Mouse (Mus musculus) Muller cell, postnatal 12 days (primary cell): ENCODE measurements around the gene BC005624.
A peak's percentile ranks its signal among the peaks of the same experiment; 100 is the strongest.
"Not testable (repeated sequence)": the region's sequence is repeated elsewhere in the genome, so short reads cannot be mapped to it uniquely, and the experiment has no call there.

Experiments used
- DNase-seq: peaks from one replicate; pipeline ENCODE4 v3.0.0-alpha.2; 2015; ENCODE audit errors: inconsistent ontology term

Gene BC005624

GRCm38 (mm10) chr2:30967352-30968327 lies 14.4 kb downstream of the BC005624 start, which contains the start of gene Tor1a:
TSS of gene Tor1a (minus strand) at chr2:30967933.
- DNase-seq = peak; percentile 84

- no peak for DNase-seq
Measured at GRCm38 (mm10) chr2:30966826-30967225, 15.2 kb downstream of the BC005624 start.

GRCm38 (mm10) chr2:30965627-30966026 lies 16.4 kb downstream of the BC005624 start:
- no peak for DNase-seq

GRCm38 (mm10) chr2:30962570-30963254 lies 19.3 kb downstream of the BC005624 start:
- no peak for DNase-seq

GRCm38 (mm10) chr2:30959856-30960255 lies 22.1 kb downstream of the BC005624 start:
- no peak for DNase-seq

GRCm38 (mm10) chr2:30958726-30959125 lies 23.3 kb downstream of the BC005624 start:
- no peak for DNase-seq

- DNase-seq = no peak
Measured at GRCm38 (mm10) chr2:30957511-30957910, 24.5 kb downstream of the BC005624 start.

GRCm38 (mm10) chr2:30954797-30955196 lies 27.2 kb downstream of the BC005624 start:
- DNase-seq = no peak

- DNase-seq = peak; percentile 84
Measured at GRCm38 (mm10) chr2:30952824-30953490, 29.0 kb downstream of the BC005624 start, which contains the start of gene Tor1b. TSS of gene Tor1b (plus strand) at chr2:30952959.

- no peak for DNase-seq
Measured at GRCm38 (mm10) chr2:30952457-30952823, 29.6 kb downstream of the BC005624 start.

GRCm38 (mm10) chr2:30942603-30943011 lies 39.4 kb downstream of the BC005624 start:
- DNase-seq = peak; percentile 79

GRCm38 (mm10) chr2:30942116-30942515 lies 39.9 kb downstream of the BC005624 start:
- DNase-seq = not testable (repeated sequence)

- no peak for DNase-seq
Measured at GRCm38 (mm10) chr2:30941586-30941985, 40.4 kb downstream of the BC005624 start.

GRCm38 (mm10) chr2:30938574-30938991 lies 43.4 kb downstream of the BC005624 start:
- DNase-seq = no peak

GRCm38 (mm10) chr2:30937731-30938130 lies 44.3 kb downstream of the BC005624 start:
- DNase-seq = no peak

GRCm38 (mm10) chr2:30936808-30937207 lies 45.2 kb downstream of the BC005624 start:
- DNase-seq = no peak

- DNase-seq = peak; percentile 60
Measured at GRCm38 (mm10) chr2:30933917-30934450, 48.0 kb downstream of the BC005624 start.

GRCm38 (mm10) chr2:30933032-30933431 lies 49.0 kb downstream of the BC005624 start:
- DNase-seq = no peak

GRCm38 (mm10) chr2:30931922-30932321 lies 50.1 kb downstream of the BC005624 start:
- DNase-seq = no peak

- not testable (repeated sequence) for DNase-seq
Measured at GRCm38 (mm10) chr2:30930846-30931245, 51.2 kb downstream of the BC005624 start.

- peak; percentile 82 for DNase-seq
Measured at GRCm38 (mm10) chr2:30929483-30930045, 52.4 kb downstream of the BC005624 start, which contains the start of gene Ptges. TSS of gene Ptges (minus strand) at chr2:30929863.
